Mouse (Mus musculus): ENCODE results near the gene Rnps1.

GRCm38 (mm10) chr17:24391149-24391548, 23.2 kb upstream of the Rnps1 start:
- TF ChIP-seq POLR2A (IDR thresholded peaks at IDR 0.05; ENCODE audit: borderline replicate concordance, extremely low read depth, low read depth, low read length) (no peak), CTCF (IDR thresholded peaks at IDR 0.05; ENCODE audit: insufficient read depth, low read length) (peak; percentile 59)

Measured in lung, adult 2 months (tissue).